Mouse (Mus musculus) embryonic fibroblast, embryonic 13.5 days (primary cell): ENCODE data around the gene Cngb1.

ENCODE experiments used
- CTCF ChIP-seq: IDR thresholded peaks from 2 replicates; pipeline ENCODE4 v1.5.1; 2011; ENCODE audit warnings: mild to moderate bottlenecking, control low read depth, low read length, moderate library complexity, borderline replicate concordance; ENCODE audit not compliant: insufficient read depth
- POLR2A ChIP-seq: IDR thresholded peaks from 2 replicates; pipeline ENCODE4 v1.6.1; 2011; ENCODE audit warnings: low read depth, mild to moderate bottlenecking, control low read depth, low read length, moderate library complexity

DNA sequence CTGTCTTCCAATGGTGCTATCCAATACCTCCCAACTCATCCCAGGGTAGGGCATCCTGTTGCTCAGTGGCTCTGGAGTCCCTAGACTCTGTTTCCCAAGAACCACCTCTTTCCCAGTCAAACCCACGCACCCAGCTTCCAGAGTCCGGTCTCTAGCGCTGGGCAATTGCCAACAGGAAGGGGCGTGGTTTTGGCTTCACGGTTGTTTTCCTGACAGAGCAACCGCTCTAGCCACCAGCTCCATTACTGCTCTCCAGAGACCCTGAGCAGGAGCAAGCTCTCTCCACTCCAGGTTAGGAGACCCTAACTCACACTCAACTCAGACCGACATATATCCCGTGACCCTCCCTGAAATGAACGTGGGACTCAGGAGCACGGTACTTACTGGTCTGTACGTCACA, 13.2 kb downstream of the Cngb1 start:
- no peak for TF ChIP-seq CTCF
- 0 out of 2 replicates have a peak, but pooled peaks have one; percentile 25 for TF ChIP-seq POLR2A
